Mouse (Mus musculus) c-Kit-positive CD71-positive TER-119-positive erythroid progenitor cells, embryonic 14.5 days (primary cell): ENCODE measurements around the gene Furin.

ENCODE experiments used
- DNase-seq: peaks from one replicate; pipeline ENCODE4 v3.0.0-alpha.2; 2013; ENCODE audit warnings: low spot score

Furin gene

GRCm38 (mm10) chr7:80372166-80372565 is 33.1 kb downstream of the Furin start:
- no peak for DNase-seq

- DNase-seq: no peak
These were observed 34.0 kb downstream of the Furin start, which contains the start of gene Man2a2 for GRCm38 (mm10) chr7:80371041-80371751. Gene Man2a2 (minus strand): TSS chr7:80371375.

GRCm38 (mm10) chr7:80370649-80371040 is 34.6 kb downstream of the Furin start:
- no peak for DNase-seq

GRCm38 (mm10) chr7:80369967-80370431 is 35.2 kb downstream of the Furin start:
- DNase-seq: no peak

GRCm38 (mm10) chr7:80369461-80369860 is 35.8 kb downstream of the Furin start:
- no peak for DNase-seq

- no peak for DNase-seq
These were observed 36.4 kb downstream of the Furin start for GRCm38 (mm10) chr7:80368635-80369421.

GRCm38 (mm10) chr7:80368009-80368408 is 37.2 kb downstream of the Furin start:
- DNase-seq: no peak

GRCm38 (mm10) chr7:80367232-80367631 is 38.0 kb downstream of the Furin start:
- DNase-seq: no peak

GRCm38 (mm10) chr7:80365759-80366158 is 39.5 kb downstream of the Furin start:
- DNase-seq: no peak

- DNase-seq: no peak
These were observed 44.8 kb downstream of the Furin start for GRCm38 (mm10) chr7:80360435-80360834.

GRCm38 (mm10) chr7:80358039-80358438 is 47.2 kb downstream of the Furin start:
- no peak for DNase-seq

GRCm38 (mm10) chr7:80357156-80357555 is 48.1 kb downstream of the Furin start:
- DNase-seq: no peak

GRCm38 (mm10) chr7:80356351-80356750 is 48.9 kb downstream of the Furin start:
- no peak for DNase-seq

GRCm38 (mm10) chr7:80352920-80353319 is 52.3 kb downstream of the Furin start:
- DNase-seq: no peak

GRCm38 (mm10) chr7:80350808-80351207 is 54.4 kb downstream of the Furin start:
- no peak for DNase-seq

- DNase-seq: no peak
These were observed 57.3 kb downstream of the Furin start for GRCm38 (mm10) chr7:80347670-80348586.

- DNase-seq: no peak
These were observed 58.4 kb downstream of the Furin start for GRCm38 (mm10) chr7:80346830-80347229.

GRCm38 (mm10) chr7:80346173-80346572 is 59.1 kb downstream of the Furin start:
- DNase-seq: no peak

GRCm38 (mm10) chr7:80343270-80344018 is 61.8 kb downstream of the Furin start:
- DNase-seq: no peak

GRCm38 (mm10) chr7:80342858-80343257 is 62.4 kb downstream of the Furin start, which contains the start of gene Hddc3:
Gene Hddc3 (plus strand): TSS chr7:80343104.
- peak; percentile 93 for DNase-seq

- DNase-seq: no peak
These were observed 63.4 kb downstream of the Furin start for GRCm38 (mm10) chr7:80341793-80342192.
